Mouse (Mus musculus) c-Kit-positive CD71-positive TER-119-negative erythroid progenitor cells, embryonic 14.5 days (primary cell): ENCODE measurements around the gene Galnt3.

Source experiments
- DNase-seq: peaks from one replicate; pipeline ENCODE4 v3.0.0-alpha.2; 2013; ENCODE audit warnings: low read depth

The Galnt3 gene

GRCm38 (mm10) chr2:66124591-66125271 is at the start of gene Galnt3:
Gene Galnt3, minus strand, starts transcription at chr2:66124994.
- no peak for DNase-seq

- no peak for DNase-seq
These were observed 48.3 kb upstream of the Galnt3 start for GRCm38 (mm10) chr2:66173134-66173533.

GRCm38 (mm10) chr2:66171643-66172042 is 46.8 kb upstream of the Galnt3 start:
- DNase-seq, result no peak

DNA sequence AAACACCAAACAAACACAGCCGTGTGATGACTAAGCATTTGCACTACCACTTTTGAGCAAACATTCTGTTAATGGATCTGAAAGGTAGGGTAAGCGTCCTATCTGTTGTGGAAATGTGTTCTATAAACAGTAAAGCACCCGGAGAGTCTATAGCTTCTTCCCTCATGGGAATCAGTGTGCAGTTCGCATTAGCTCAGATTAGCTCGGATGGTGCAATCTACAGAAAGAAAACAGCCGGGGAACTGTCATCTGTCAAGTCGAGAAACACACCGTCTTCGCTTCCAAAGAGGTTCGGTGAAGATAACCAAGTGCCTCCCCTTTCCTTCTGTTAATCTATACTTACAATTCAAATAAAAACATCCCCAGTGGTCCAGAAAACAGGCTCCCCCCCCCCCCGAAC is 45.9 kb upstream of the Galnt3 start:
- DNase-seq, result no peak

- DNase-seq, result no peak
These were observed 40.2 kb upstream of the Galnt3 start for GRCm38 (mm10) chr2:66165025-66165424.

DNA sequence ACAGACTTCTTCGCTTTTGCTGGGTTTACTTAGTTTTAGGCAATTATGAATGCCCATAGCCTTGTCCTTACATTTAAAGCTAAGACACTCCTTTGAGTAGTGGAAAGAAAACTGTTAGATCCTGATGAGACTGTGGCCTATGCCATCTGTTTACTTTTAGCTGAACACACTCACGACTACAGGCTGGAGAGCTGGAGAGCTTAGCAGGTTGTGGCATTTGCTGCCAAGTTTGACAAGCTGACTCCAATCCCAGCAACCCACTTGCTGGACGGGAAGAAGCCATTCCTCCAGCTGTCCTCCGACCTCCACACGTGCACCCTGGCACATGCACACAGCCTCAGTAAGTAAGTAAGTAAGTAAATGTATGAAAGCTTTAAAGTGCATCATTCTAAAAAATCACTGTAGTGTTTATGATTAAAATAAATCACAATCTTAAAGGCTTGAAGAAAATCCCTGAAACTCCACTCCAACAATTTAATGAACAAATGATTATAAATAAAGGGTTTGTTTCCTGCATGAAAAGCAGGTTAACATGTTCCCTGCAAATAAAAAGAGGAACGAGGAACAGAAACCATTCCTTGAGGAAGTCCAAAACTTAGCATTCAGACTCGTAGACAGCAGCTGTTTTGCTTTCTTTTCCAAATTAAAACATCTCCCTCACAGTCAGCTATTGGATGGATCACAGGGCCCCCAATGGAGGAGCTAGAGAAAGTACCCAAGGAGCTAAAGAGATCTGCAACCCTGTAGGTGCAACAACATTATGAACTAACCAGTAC is 33.5 kb upstream of the Galnt3 start:
- no peak for DNase-seq

- DNase-seq, result no peak
These were observed 26.6 kb upstream of the Galnt3 start for GRCm38 (mm10) chr2:66151436-66151835.

DNA sequence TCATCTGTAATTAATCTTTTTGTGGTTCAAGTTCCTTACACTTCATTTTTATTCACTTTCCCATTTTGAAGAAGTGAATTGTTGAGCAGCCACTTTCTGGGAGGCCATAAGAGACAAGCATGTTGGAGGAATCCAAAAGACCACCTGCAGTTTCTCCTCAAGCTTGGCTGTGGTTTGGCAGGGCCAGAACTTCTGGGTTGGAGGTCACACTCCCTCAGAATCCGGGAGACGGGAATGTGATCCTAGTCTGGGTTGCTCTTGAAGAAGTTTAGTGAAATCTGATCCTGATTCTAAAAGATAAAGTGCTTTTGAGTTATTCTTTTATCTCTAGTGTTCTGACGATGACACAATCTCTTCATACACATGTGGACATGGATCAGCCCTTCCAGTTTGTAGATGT is 25.7 kb upstream of the Galnt3 start:
- no peak for DNase-seq

GRCm38 (mm10) chr2:66148654-66149230 is 23.9 kb upstream of the Galnt3 start:
- DNase-seq, result no peak

DNA sequence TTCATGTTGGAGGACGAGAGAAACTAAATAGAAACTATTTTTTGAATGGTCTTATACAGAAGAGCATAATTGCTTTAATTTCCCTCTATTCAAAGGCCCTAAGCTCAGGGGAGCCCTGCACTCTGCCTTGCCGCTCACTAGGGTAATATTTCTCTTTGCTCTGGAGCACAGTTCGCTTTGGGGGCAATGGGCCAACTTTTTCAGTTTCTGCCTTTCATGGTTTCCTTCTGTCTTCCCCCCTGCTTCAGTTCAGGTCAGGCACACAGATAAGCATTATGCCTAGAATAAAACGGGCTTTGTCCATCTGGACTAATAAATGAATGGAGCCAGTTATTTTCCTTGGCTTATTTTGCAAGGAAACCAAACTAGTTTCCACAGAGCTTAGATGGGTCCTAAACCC is 21.7 kb upstream of the Galnt3 start:
- DNase-seq, result no peak

DNA sequence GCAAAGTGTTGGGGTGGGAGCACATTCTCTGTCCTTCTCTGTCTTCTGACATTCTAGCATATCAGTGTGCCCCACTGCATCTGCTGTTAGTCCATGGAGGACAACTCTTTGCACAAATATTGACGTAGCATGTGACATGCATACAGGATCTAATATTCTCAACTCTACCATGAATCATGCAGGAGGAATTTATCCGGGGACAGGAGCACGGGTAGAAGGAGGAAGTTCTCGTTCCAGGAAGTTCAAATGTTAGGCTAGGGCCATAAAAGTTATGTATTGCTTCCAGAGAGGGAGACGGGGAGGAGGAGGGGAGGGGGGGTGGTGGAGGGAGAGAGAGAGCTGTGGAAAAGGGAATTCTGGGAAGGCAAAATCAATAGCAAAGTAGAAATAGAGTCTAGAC is 20.0 kb upstream of the Galnt3 start:
- DNase-seq, result no peak

DNA sequence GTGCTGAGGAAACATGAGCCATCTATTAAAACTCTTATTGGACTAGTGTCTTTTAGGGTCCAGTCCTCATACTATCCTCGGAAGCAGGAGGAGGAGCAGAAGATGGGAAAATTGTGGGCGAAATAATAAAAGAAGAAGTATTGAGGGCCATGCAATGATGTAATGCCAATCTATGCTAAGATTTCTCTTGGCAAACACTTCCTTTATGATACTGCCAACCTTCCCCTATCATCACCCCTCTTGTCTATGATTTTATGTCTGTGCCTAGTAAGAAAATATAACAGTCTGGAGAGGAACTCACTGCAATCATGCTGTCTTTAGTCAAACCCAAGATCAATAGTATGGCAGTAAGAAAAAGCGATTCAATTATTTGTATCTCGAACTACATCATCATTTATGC is 18.5 kb upstream of the Galnt3 start:
- DNase-seq, result no peak

DNA sequence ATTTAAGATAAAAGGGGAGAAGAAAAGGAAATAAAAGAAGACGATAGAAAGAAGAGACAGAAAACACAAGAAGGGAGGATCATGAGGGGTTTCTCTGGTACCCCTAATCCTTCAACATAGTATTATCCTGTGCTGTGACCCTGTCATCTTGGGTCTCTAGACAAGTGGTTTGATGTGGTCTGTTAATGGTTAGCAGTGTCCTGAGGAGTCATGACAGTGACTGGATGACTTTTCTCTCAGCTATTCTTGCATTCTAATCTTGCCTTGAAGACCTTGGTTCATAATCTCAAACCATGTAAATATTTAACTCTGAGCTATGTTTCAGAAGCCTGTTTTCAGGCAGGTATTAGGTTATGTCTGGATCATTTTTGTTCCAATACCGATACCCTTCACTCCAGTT is 17.9 kb upstream of the Galnt3 start:
- no peak for DNase-seq

DNA sequence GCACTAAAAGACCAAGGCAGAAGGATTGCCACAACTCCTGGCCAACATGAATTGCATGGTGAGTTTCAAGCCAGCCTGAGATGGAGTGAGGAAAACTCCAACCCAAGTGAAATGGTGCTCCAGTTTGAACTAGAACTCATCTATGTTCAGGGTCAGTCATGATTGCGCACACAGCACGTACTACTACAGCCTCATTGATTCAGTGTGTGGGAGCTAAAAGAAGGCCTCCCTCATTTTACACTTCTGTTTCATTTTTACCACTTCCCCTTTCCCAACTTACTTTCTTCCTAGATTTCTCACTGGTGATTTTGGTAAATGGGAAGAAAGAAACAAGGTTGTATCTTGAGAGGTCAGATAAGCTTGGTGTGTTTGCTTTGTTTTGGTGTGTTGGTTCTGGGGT is 17.5 kb upstream of the Galnt3 start:
- no peak for DNase-seq

DNA sequence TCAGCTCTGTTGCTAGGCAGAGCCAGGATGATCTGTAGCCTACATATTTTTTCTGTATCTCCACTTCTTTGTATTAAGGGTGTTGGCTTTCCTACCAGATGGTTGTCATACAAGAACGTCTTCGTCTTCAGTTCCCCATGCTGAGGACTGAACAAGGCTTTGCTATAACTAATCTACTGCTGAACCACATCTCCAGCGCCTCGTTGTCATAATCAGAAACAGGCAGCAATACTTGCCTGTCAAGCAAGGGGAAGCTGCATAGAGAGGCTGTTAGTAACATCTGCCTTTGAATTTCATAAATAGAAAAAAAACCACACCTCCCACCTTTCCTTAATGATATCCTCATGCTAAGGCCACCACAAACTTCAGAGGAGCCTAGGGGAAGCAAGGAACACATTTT is 15.5 kb upstream of the Galnt3 start:
- DNase-seq, result no peak

- DNase-seq, result no peak
These were observed 7.2 kb upstream of the Galnt3 start for GRCm38 (mm10) chr2:66131862-66132544.

DNA sequence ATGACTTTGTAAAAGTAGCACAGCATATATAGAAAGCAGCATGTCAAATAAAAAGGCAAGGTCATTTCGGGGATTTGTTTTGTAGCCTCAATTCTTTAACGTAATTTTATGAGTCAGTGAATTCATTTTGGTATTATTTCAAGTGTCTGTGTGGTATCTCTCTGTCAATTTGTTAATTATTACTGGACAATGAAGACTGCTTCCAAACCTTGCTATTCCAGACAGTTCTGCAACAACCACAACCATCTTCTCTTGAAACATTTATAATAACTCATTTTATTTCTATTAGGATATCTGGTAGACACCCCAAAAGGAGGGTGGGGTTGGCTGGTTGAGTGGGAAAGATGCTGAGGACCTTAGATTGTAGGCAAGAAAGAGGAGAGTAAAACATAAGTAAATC is 4.1 kb upstream of the Galnt3 start:
- no peak for DNase-seq

DNA sequence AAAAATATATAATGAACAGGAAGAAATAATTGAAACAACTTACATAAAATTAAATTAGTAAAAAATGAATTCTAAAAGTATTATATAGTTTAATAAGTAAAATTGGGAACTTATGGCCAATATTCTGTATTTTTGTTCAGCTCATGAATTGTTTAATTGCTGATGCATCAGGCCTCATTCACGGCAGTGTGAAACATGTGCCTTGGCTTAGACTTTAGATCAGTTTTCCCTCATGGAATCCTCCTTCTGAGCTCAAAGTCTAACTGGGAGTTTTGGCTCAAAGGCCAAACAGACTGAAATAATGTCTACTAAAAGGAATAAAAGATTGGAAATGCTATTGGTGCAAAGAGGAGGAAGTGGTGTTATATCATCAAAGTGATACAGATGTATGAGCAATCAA is 2.7 kb upstream of the Galnt3 start:
- DNase-seq, result no peak

- no peak for DNase-seq
These were observed 2.1 kb upstream of the Galnt3 start for GRCm38 (mm10) chr2:66126936-66127335.

DNA sequence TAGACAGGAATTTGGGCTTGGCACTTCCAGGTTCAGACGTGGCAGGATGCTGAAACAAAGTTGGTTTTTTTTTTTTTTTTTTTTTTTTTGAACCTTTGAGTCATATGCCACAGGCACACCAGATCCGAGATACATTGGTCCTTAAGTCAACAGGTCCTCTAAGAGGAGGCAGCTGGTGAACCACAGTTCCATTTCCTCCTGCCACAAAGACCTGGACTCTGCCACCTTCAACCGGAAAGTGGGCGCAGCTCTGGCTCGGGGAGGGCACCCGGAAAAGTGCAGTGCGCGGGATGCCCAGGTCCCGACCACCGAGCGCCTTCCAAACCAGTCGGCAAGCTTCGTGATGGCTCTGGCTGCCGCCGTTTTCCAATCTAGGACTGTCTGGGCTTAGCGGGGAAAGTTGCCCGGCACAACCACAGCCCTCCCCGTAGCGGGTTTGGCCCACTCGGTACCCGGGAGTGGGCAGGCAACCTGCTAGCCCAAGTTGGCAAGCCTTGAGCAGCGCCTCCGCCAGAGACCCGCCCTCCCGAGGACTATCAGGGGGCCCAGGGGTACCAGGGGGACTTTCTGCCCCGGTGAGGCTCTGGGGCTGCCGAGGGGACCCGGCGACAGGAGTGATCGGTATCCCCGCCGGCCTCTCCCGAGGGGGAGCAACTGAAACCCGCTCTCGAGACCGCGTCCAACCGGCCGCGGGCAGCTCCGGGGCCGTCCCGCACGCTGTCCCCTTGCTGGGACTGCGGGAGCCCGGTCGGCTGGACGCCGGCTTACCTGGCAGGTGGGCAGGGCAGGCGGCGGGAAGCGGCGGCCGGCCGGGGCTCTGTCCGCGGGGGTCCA is 821 bp downstream of the Galnt3 start:
- no peak for DNase-seq

GRCm38 (mm10) chr2:66117686-66118085 is 7.1 kb downstream of the Galnt3 start:
- no peak for DNase-seq
